Mouse (Mus musculus): ENCODE results near the gene Olfr1459.

Gene Olfr1459

DNA sequence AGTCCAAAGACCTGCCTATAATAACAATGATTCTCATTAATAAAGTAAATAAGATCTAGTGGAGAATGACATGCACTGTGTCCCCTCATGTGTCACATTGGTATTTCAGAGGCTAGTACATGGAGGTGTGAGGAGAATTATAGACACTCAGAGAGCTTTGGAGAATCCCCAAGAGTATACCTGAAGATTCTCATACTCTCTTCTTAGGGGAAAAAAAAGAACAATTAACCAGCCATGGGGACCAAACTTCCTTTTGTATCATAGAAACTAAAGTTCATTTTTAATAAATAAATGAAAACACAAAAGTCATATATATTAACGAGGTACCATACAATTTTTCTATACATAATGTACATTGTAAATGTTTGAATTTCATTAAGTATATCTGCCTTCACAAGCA lies at the start of gene Olfr1459:
Gene Olfr1459 (minus strand): TSS at position 101 of the 400 bp plus-strand sequence.
- DNase-seq (ENCODE audit: low read depth, low spot score), result no peak

DNA sequence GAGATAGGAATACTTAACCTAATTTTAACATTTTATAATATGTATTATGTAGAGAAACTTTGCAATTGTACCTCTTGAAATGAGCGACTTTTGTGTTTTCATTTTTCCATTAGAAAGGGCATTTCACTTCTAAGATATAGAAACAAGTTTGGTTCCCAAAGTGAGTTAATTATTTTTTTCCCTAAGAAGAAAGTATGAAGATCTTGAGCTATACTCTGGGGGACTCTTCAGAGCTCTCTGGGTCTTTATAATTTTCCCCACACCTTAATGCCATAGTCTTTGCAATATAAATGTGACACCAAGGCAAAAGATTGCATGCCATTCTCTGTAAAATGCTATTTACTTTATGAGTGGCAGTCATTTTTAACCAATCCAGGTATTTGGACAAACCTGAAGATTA lies 36.1 kb upstream of the Olfr1459 start, which contains the start of gene Olfr1462:
Gene Olfr1462 (plus strand): TSS at position 301 of the 400 bp plus-strand sequence.
- no peak for DNase-seq (ENCODE audit: low read depth, low spot score)

DNA sequence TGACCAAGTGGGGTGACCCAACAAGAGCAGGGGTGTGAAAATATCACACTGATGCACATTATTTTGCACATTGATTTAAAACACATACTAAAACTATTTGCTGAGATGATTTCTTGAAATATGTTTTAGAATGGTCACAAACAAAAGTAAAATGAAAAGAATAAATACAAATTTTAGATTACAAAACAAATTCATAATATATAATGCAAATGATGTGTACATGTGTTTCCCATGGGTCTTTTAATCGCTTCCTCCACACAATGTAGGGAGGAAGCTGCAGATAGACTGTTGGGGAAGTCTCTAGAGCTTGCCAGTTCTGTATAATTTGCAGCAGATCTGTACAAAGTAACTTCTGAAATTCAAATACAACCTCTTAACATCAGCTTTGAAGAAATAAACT lies 13.4 kb upstream of the Olfr1459 start, which contains the start of gene Olfr1461:
Gene Olfr1461 (plus strand): TSS at position 301 of the 400 bp plus-strand sequence.
- DNase-seq (ENCODE audit: low read depth, low spot score), result no peak

DNA sequence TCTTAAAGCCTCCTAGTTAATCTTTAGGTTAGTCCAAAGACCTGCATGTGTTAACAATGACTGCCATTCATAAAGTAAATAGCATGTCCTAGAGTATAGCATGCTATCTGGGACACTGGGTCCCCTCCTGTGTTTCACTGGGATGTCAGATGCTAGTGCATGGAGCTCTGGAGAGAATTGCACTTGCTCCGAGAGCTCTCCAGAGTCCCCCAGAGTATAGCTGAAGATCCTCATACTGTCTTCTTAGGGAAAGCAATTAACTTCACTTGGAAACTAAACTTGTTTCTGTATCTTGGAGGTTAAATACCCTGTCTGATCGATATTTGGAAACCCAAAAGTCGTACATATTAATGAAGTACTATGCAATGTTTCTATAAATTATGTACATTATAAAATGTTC lies 42.7 kb downstream of the Olfr1459 start, which contains the start of gene Olfr1458:
Gene Olfr1458 (minus strand): TSS at position 101 of the 400 bp plus-strand sequence.
- no peak for DNase-seq (ENCODE audit: low read depth, low spot score)

DNA sequence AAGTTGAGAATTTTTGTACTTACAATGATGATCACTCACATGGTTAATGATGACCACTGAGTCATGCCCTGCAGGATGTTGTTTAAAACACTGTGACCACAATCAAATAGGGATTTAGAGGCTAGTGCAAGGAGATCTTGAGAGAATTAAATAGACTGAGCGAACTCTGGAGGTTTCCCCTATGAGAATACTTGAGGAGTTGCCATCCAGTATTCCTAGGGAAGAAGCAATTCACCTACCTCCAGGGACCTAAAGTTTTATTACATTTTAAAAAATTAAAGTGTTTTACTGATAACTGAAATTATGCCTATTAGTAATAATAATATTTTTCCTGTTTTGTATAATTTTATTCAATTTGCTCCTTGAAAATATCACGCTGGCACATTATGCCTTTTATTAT lies 51.6 kb downstream of the Olfr1459 start, which contains the start of gene Olfr1457:
Gene Olfr1457 (minus strand): TSS at position 101 of the 400 bp plus-strand sequence.
- no peak for DNase-seq (ENCODE audit: low read depth, low spot score)

DNA sequence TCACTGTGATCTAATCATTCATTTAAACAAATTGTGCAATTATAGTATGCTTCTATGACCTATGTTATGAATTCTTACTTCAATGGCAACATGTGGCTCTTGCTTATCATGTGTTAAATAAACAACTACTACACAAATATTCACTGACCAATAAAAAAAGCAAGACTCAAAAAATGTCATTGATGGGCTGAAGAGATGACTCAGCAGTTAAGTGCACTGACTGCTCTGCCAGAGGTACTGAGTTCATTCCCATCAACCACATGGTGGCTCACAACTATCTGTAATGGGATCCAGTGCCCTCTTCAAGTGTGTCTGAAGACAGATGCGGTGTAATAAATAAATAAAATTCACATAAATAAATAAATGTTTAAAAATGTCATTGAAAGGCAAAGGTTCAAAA lies 55.4 kb downstream of the Olfr1459 start:
- DNase-seq (ENCODE audit: low read depth, low spot score), result no peak
